Mouse (Mus musculus) NIH3T3 (cell line): ENCODE measurements around the gene Wnt8b.

Source experiments
- DNase-seq: peaks from one replicate; pipeline ENCODE4 v3.0.0-alpha.2; 2012; ENCODE audit warnings: low read depth

Gene Wnt8b

GRCm38 (mm10) chr19:44512601-44513000 lies 19.3 kb downstream of the Wnt8b start:
- no peak for DNase-seq

GRCm38 (mm10) chr19:44513054-44513833 lies 20.0 kb downstream of the Wnt8b start:
- no peak for DNase-seq

GRCm38 (mm10) chr19:44513921-44514482 lies 20.7 kb downstream of the Wnt8b start:
- no peak for DNase-seq

- DNase-seq, result no peak
Observed at GRCm38 (mm10) chr19:44514521-44515451, 21.5 kb downstream of the Wnt8b start.

- DNase-seq, result no peak
Observed at GRCm38 (mm10) chr19:44515769-44516168, 22.5 kb downstream of the Wnt8b start.

- no peak for DNase-seq
Observed at GRCm38 (mm10) chr19:44517996-44518768, 24.9 kb downstream of the Wnt8b start.

GRCm38 (mm10) chr19:44519152-44519551 lies 25.9 kb downstream of the Wnt8b start:
- peak; percentile 23 for DNase-seq

- DNase-seq, result no peak
Observed at GRCm38 (mm10) chr19:44525551-44526205, 32.4 kb downstream of the Wnt8b start.

- no peak for DNase-seq
Observed at GRCm38 (mm10) chr19:44530018-44530417, 36.7 kb downstream of the Wnt8b start.

- peak; percentile 56 for DNase-seq
Observed at GRCm38 (mm10) chr19:44535376-44535775, 42.1 kb downstream of the Wnt8b start.

GRCm38 (mm10) chr19:44537416-44537815 lies 44.1 kb downstream of the Wnt8b start:
- no peak for DNase-seq

GRCm38 (mm10) chr19:44542694-44543178 lies 49.5 kb downstream of the Wnt8b start:
- DNase-seq, result no peak

- no peak for DNase-seq
Observed at GRCm38 (mm10) chr19:44544372-44544771, 51.1 kb downstream of the Wnt8b start.

GRCm38 (mm10) chr19:44544775-44545174 lies 51.5 kb downstream of the Wnt8b start:
- peak; percentile 88 for DNase-seq

GRCm38 (mm10) chr19:44545321-44546041 lies 52.2 kb downstream of the Wnt8b start, which contains the start of gene Sec31b:
Sec31b (minus strand) TSS chr19:44545864.
- no peak for DNase-seq

- DNase-seq, result no peak
Observed at GRCm38 (mm10) chr19:44552731-44553130, 59.5 kb downstream of the Wnt8b start, which contains the start of gene Gm20538. Gm20538 (minus strand) TSS chr19:44552831.

- no peak for DNase-seq
Observed at GRCm38 (mm10) chr19:44553286-44553685, 60.0 kb downstream of the Wnt8b start.

GRCm38 (mm10) chr19:44554490-44554860 lies 61.2 kb downstream of the Wnt8b start:
- no peak for DNase-seq

GRCm38 (mm10) chr19:44554861-44555590 lies 61.8 kb downstream of the Wnt8b start, which contains the start of gene Ndufb8:
Ndufb8 (minus strand) TSS chr19:44555440.
- peak; percentile 98 for DNase-seq
